Mouse (Mus musculus) R1 (cell line): ENCODE measurements around the gene Hbb-bh1.
"Not testable (repeated sequence)": the region's sequence is repeated elsewhere in the genome, so short reads cannot be mapped to it uniquely, and the experiment has no call there.

ENCODE experiments used
- DNase-seq: peaks from one replicate; pipeline ENCODE4 v3.0.0-alpha.2; 2018; ENCODE audit warnings: low read depth, low spot score

Hbb-bh1 gene

GRCm38 (mm10) chr7:103812174-103812573 is 30.8 kb downstream of the Hbb-bh1 start:
- DNase-seq: no peak

- DNase-seq: no peak
Observed at GRCm38 (mm10) chr7:103811223-103811845, 31.6 kb downstream of the Hbb-bh1 start.

- DNase-seq: no peak
Observed at GRCm38 (mm10) chr7:103810746-103811145, 32.2 kb downstream of the Hbb-bh1 start.

GRCm38 (mm10) chr7:103810296-103810695 is 32.7 kb downstream of the Hbb-bh1 start:
- DNase-seq: no peak

- DNase-seq: no peak
Observed at GRCm38 (mm10) chr7:103809801-103810155, 33.2 kb downstream of the Hbb-bh1 start.

- no peak for DNase-seq
Observed at GRCm38 (mm10) chr7:103808971-103809800, 33.8 kb downstream of the Hbb-bh1 start.

- DNase-seq: not testable (repeated sequence)
Observed at GRCm38 (mm10) chr7:103808120-103808519, 34.8 kb downstream of the Hbb-bh1 start.

- peak; percentile 46 for DNase-seq
Observed at GRCm38 (mm10) chr7:103806856-103807255, 36.1 kb downstream of the Hbb-bh1 start.

- no peak for DNase-seq
Observed at GRCm38 (mm10) chr7:103792669-103793388, 50.1 kb downstream of the Hbb-bh1 start.

- no peak for DNase-seq
Observed at GRCm38 (mm10) chr7:103791721-103792120, 51.2 kb downstream of the Hbb-bh1 start, which contains the start of gene Olfr67. Olfr67 (minus strand) TSS chr7:103791821.
